Mouse (Mus musculus) intestine, embryonic 15.5 days (tissue): ENCODE measurements at regions not wholly inside any gene's neighbourhood (a gene's known extent, or its start where the extent isn't known, plus 50 kb on each side); places are given as distances from the start of the nearest gene placed in this dataset.

ENCODE experiments used
- ATAC-seq: fragments of 200-750 bp; cut with Nextera tagmentation; 2 replicates; pipeline ENCODE4 v1.8.0; 2017; ENCODE audit warnings: moderate TSS enrichment, moderate library complexity
- H3K27ac ChIP-seq: fragments of 300-500 bp; sonication (generic); 2 replicates; pipeline ENCODE4 v1.5.1; 2015; ENCODE audit warnings: mild to moderate bottlenecking, inconsistent platforms
- H3K27me3 ChIP-seq: fragments of 300-500 bp; sonication (generic); replicated peaks from 2 replicates; pipeline ENCODE4 v1.6.1; 2015; ENCODE audit warnings: inconsistent platforms
- H3K36me3 ChIP-seq: fragments of 300-500 bp; sonication (generic); 2 replicates; pipeline ENCODE4 v1.6.1; 2015; ENCODE audit warnings: inconsistent platforms
- H3K4me1 ChIP-seq: fragments of 300-500 bp; sonication (generic); replicated peaks from 2 replicates; pipeline ENCODE4 v1.6.1; 2015; ENCODE audit warnings: inconsistent platforms
- H3K4me2 ChIP-seq: fragments of 300-500 bp; sonication (generic); replicated peaks from 2 replicates; pipeline ENCODE4 v1.6.1; 2015; ENCODE audit warnings: mild to moderate bottlenecking, inconsistent platforms
- H3K4me3 ChIP-seq: fragments of 300-500 bp; sonication (generic); replicated peaks from 2 replicates; pipeline ENCODE4 v1.5.1; 2015; ENCODE audit warnings: inconsistent platforms
- H3K9ac ChIP-seq: fragments of 300-500 bp; sonication (generic); 2 replicates; pipeline ENCODE4 v1.6.1; 2015; ENCODE audit warnings: inconsistent platforms
- H3K9me3 ChIP-seq: fragments of 300-500 bp; sonication (generic); 2 replicates; pipeline ENCODE4 v1.6.1; 2016; ENCODE audit warnings: inconsistent platforms
- WGBS: fragments of 180-500 bp; shearing (Covaris S2); methylation state at CpG from one replicate; pipeline ENCODE4 v1.1.7; 2015; 5-methylcytosine and 5-hydroxymethylcytosine counted together

DNA sequence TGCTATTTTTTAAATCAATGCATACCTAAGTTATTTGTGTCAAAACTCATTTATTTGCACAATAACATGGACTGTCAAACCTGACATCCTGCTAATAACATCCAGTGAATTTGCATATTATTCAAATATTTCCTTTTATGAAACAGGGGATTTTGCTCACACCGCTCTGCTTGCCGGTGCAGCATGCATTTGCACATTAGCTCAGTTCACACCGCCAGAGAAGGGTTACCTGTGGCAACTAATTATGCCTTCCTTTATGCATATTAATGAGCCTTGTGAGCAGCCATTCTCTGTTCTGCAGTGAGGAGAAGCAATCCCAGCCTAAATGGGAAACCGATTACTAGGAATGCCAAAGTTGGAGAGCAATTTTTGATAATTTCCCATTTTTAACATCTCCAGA lies 141.9 kb downstream of the Arrdc4 start:
- no peaks in the 10 kb centered on the region for H3K27me3 ChIP-seq
- ATAC-seq: no peak
- no peaks in the 10 kb centered on the region for H3K9me3 ChIP-seq
- no peak overlapping the region for H3K27ac ChIP-seq
- H3K4me1 ChIP-seq: no peaks in the 10 kb centered on the region
- no peak overlapping the region for H3K4me2 ChIP-seq
- H3K9ac ChIP-seq: no peak overlapping the region
- H3K36me3 ChIP-seq: no peaks in the 10 kb centered on the region
- 80% methylated on average over 4 of the region's 4 CpGs for WGBS
- H3K4me3 ChIP-seq: no peak overlapping the region

DNA sequence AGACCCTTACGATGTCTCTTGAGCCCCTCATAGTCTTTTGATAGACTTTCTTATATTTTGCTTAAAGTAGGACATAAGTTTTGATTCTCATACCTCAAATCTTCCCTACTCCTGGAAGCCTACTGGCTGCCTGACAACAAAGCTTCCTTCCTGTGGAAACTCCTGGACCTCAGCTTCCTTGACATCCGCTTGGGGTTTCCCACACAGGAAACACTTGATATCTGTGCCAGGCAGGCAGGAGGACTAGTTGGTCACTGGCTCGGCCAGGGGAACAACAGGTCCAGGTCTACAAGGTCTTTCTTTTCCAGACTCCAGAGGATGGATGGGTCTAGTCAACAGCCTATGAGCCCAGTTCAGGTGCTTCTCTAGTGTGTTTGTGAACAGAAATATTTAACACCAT lies 142.8 kb downstream of the Arrdc4 start:
- Histone ChIP-seq H3K9ac (no peak overlapping the region), H3K27ac (no peak overlapping the region), H3K36me3 (no peaks in the 10 kb centered on the region), H3K9me3 (no peaks in the 10 kb centered on the region), H3K4me3 (no peak overlapping the region), H3K4me2 (no peak overlapping the region), H3K27me3 (no peaks in the 10 kb centered on the region), H3K4me1 (no peaks in the 10 kb centered on the region)
- 80% methylated on average over 3 of the region's 3 CpGs for WGBS
- no peak for ATAC-seq

DNA sequence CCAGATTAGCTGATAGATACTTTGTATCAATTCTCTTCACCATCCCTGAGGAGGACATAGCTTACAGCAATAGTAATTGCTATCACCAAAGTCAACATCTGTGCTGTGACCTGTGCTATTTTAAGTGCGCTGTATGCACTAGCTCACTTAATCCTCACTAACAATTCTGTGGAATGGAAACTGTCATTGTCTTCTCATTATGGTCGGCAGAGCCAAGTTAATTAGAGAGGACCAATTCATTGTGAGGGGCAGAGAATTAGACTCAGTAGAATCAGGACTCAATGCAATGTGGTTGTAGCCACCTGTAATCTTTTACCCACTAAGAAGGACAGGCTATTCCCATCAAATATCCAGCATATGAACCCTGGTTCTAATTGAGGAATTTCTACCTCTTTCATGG lies 145.3 kb downstream of the Arrdc4 start:
- WGBS: 78% methylated on average over 2 of the region's 2 CpGs
- ATAC-seq: no peak
- H3K4me3 ChIP-seq: no peak overlapping the region
- no peak overlapping the region for H3K4me2 ChIP-seq
- no peak overlapping the region for H3K9ac ChIP-seq
- H3K9me3 ChIP-seq: no peaks in the 10 kb centered on the region
- no peaks in the 10 kb centered on the region for H3K4me1 ChIP-seq
- no peaks in the 10 kb centered on the region for H3K27me3 ChIP-seq
- no peaks in the 10 kb centered on the region for H3K36me3 ChIP-seq
- H3K27ac ChIP-seq: no peak overlapping the region

DNA sequence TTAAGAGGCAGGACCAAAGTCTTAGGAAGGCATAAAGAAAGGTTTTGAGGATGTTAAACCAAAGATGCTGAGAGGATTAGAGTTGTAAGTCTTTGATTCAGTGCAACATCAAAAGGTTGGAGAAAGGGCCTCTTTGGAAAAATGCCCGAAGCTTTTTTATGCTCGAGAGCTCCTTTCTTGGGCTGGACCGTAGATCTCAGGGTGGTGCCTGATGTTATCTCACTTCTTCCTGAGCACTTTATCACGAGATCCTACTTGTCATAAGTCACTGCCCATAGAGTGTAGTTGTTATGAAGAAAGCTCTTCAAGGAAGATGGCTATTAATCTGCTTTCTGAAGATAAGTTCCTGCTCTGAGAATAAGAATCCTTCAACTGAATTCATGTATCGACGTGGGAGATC lies 147.0 kb downstream of the Arrdc4 start:
- WGBS: 69% methylated on average over 6 of the region's 6 CpGs
- H3K4me1 ChIP-seq: no peaks in the 10 kb centered on the region
- no peaks in the 10 kb centered on the region for H3K9me3 ChIP-seq
- ATAC-seq: no peak
- H3K27me3 ChIP-seq: no peaks in the 10 kb centered on the region
- no peak overlapping the region for H3K9ac ChIP-seq
- H3K4me3 ChIP-seq: no peak overlapping the region
- no peaks in the 10 kb centered on the region for H3K36me3 ChIP-seq
- no peak overlapping the region for H3K4me2 ChIP-seq
- no peak overlapping the region for H3K27ac ChIP-seq

DNA sequence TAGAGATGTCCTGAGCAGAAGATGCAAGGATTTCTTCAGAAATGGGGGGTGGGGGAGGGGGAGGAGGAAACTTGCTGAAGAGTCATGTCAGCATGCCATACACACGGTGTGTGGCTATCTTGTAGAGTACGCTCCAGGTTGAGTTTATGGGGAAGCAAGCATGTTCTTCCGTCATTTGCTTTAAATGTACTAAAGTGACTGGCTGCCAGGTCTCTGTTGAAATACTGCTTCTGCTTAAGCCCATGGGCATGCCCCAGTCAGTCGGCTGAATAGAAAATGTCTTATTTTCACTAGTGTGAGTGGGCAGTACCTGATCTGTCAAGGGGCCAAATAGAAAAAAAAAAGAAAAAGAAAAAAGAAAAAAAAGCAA lies 155.0 kb downstream of the Arrdc4 start:
- Histone ChIP-seq H3K27ac (no peak overlapping the region), H3K9me3 (no peaks in the 10 kb centered on the region), H3K36me3 (no peaks in the 10 kb centered on the region), H3K9ac (no peak overlapping the region), H3K4me1 (no peaks in the 10 kb centered on the region), H3K4me3 (no peak overlapping the region), H3K27me3 (no peaks in the 10 kb centered on the region), H3K4me2 (no peak overlapping the region)
- ATAC-seq: no peak
- 66% methylated on average over 4 of the region's 4 CpGs for WGBS

DNA sequence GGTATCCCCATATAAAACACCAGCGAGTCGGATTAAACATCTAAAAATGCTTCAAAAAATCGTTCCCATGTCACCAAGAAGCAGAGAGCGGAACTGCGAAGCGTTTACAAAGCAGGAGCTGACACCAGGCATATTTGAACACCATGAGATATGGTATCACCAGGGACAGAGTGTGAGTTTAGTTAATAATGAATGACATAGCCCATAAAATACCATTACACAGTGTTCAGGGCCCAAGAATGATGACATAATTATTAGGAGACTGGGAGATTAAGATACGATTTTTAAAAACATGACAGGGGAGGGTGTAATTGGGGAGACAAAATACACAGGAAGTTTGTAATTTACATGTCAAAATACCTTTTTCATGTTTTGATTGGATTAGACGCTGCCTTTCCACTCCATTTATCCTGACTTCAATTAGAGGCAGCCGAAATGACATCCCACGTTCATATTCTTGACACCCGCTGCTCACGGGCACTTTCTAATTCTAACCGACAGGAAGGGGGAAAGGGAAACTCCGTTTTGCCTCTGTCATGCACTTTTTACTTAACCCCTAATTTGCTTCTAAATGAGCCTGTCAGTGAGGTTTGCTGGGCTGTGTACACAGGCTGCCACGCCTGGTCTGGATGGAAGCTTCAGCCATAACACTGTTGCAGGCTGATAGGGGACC lies 155.6 kb downstream of the Arrdc4 start:
- WGBS: 52% methylated on average over 15 of the region's 15 CpGs
- ATAC-seq: no peak

DNA sequence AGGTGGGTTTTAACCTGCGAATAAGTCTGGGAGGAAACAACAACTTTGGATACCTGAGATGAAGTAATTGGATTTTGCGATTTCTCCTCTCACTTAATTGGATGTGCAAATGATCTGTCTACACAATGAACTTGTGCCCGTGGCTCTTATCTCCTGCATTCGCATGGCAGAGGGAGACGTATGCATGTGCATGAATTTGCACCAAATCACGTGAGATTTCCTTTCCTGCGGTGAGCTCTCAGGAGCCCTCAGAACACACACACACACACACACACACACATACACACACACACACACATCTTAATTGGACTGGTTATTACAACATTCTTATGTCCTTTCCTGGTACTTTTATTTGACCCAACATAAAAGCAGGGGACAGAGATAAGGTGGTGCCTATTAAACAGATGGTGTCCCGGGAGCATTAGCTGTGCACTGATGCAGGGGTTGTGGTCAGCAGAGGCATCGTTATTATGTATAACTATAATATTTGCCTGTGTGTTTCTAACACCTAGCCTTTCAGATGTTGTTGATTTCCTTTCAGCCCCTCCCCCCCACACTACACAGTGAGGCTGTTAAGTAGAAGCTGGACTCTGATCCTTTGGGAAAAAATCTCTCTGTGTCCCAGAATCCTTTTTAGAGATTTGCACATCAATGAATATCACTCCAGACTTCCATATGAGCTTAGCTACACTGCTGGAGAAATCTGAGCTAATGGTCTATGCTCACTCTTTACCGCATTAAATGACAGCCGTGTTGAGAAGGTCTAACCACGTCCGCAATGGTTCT lies 166.3 kb downstream of the Arrdc4 start:
- no peaks in the 10 kb centered on the region for H3K9me3 ChIP-seq
- WGBS: 86% methylated on average over 13 of the region's 13 CpGs
- H3K36me3 ChIP-seq: no peaks in the 10 kb centered on the region
- no peaks in the 10 kb centered on the region for H3K4me1 ChIP-seq
- no peak overlapping the region for H3K4me3 ChIP-seq
- H3K4me2 ChIP-seq: no peak overlapping the region
- no peak overlapping the region for H3K9ac ChIP-seq
- H3K27ac ChIP-seq: no peak overlapping the region
- no peaks in the 10 kb centered on the region; the same call in none of the 2 replicates for H3K27me3 ChIP-seq
- ATAC-seq: no peak

More for the DNA sequence above, 155.6 kb downstream of the Arrdc4 start:
- no peaks in the 10 kb centered on the region for H3K4me1 ChIP-seq
- no peaks in the 10 kb centered on the region for H3K27me3 ChIP-seq
- H3K27ac ChIP-seq: no peak overlapping the region
- no peak overlapping the region for H3K4me2 ChIP-seq
- no peak overlapping the region for H3K9ac ChIP-seq
- H3K4me3 ChIP-seq: no peak overlapping the region
- no peaks in the 10 kb centered on the region for H3K9me3 ChIP-seq
- H3K36me3 ChIP-seq: no peaks in the 10 kb centered on the region

DNA sequence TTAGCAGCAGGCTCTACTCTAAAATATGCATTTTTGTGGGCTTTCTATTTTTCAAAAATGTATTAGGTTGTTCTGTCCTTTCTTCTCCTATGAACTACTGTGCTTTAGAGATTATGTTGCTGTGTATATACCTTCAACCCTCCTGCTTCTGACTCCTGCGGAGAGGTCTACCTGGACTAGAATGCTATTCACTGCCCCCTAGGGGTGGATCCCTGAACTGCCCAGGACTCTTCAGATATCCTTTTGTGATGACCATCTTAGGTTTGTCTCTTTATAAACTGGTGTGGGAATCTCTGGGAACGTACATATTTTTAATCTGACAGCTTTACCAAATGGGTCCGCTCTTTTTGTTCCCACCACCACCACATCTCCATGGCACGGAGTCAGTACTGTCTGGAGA lies 168.4 kb downstream of the Arrdc4 start:
- H3K27ac ChIP-seq: no peak overlapping the region
- 47% methylated on average over 4 of the region's 4 CpGs for WGBS
- H3K27me3 ChIP-seq: no peaks in the 10 kb centered on the region; the same call in none of the 2 replicates
- no peaks in the 10 kb centered on the region for H3K9me3 ChIP-seq
- no peaks in the 10 kb centered on the region for H3K4me1 ChIP-seq
- no peak for ATAC-seq
- no peak overlapping the region for H3K9ac ChIP-seq
- no peaks in the 10 kb centered on the region for H3K36me3 ChIP-seq
- no peak overlapping the region for H3K4me2 ChIP-seq
- no peak overlapping the region for H3K4me3 ChIP-seq

DNA sequence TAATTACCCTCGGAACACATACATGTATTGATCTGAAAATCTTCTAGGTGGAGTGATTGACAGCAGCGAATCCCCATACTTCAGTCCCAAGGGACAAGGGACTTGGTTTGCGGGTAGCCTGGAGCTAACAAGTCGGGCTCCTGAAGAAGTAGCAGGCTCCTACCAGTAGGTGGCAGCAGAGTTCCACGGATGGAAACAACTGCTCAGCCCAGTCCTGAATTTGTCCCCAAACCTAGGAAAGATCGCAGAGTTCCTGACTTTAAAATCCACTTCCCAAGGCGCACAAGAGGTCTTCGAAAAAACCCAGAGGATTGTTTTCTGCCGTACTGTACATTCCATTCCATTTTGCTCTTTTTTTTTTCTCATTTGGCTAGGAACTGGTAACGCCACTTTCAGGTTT lies 169.4 kb downstream of the Arrdc4 start:
- ATAC-seq: peak; percentile 85
- Histone ChIP-seq H3K4me2 (peak overlapping the region; percentile 53), H3K27me3 (no peaks in the 10 kb centered on the region; the same call in none of the 2 replicates), H3K27ac (no peak overlapping the region), H3K9me3 (no peaks in the 10 kb centered on the region), H3K9ac (no peak overlapping the region), H3K4me3 (peak overlapping the region; percentile 23), H3K36me3 (no peaks in the 10 kb centered on the region), H3K4me1 (no peaks in the 10 kb centered on the region)
- WGBS: 11% methylated on average over 10 of the region's 10 CpGs

DNA sequence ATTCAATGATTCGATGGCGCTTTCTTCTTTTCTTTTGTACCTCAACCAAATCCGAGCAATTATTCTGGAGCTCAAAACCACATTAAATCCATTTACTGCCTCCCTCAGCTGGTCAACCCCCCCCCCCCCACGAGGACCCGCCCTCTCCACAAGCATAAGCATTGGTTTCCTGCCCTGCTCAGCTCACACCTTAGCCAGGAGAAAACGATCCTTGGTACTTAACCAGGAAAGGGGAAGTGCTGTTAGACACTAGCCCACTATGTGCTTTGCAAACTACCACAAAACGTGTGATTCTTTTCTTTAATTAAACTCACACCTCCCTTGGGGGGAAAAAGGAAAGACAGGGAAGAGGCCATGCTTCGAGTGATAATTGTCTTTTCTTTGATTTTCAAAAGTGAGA lies 169.8 kb downstream of the Arrdc4 start:
- Histone ChIP-seq H3K27me3 (no peaks in the 10 kb centered on the region; the same call in none of the 2 replicates), H3K4me2 (no peak overlapping the region), H3K9me3 (no peaks in the 10 kb centered on the region), H3K27ac (no peak overlapping the region), H3K9ac (no peak overlapping the region), H3K4me3 (no peak overlapping the region), H3K36me3 (no peaks in the 10 kb centered on the region), H3K4me1 (no peaks in the 10 kb centered on the region)
- ATAC-seq: no peak
- WGBS: 49% methylated on average over 8 of the region's 8 CpGs

DNA sequence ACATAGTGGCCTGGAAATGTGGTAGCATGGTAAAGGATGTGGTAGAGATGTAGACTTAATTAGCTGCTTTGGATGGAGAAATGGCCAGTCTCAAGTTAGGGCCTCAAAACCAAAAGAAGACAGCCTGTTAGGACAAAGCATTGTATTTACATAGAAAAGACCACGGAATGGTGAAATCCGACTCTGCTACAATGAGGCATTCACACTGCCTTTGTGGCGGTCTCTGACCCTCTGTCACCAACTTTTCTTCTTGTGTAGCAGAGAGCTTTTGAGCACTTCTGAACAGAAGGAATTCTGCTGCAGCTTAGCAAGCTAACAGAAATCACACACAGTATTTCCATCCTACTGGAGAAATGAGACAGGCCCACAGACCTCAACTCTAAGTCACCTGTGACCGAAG lies 177.7 kb downstream of the Arrdc4 start:
- no peak overlapping the region for H3K9ac ChIP-seq
- ATAC-seq: no peak
- no peak overlapping the region for H3K4me3 ChIP-seq
- no peaks in the 10 kb centered on the region for H3K36me3 ChIP-seq
- no peak overlapping the region for H3K27ac ChIP-seq
- 44% methylated on average over 4 of the region's 4 CpGs for WGBS
- no peak overlapping the region for H3K4me2 ChIP-seq
- H3K9me3 ChIP-seq: no peaks in the 10 kb centered on the region
- H3K4me1 ChIP-seq: no peaks in the 10 kb centered on the region
- H3K27me3 ChIP-seq: no peaks in the 10 kb centered on the region

DNA sequence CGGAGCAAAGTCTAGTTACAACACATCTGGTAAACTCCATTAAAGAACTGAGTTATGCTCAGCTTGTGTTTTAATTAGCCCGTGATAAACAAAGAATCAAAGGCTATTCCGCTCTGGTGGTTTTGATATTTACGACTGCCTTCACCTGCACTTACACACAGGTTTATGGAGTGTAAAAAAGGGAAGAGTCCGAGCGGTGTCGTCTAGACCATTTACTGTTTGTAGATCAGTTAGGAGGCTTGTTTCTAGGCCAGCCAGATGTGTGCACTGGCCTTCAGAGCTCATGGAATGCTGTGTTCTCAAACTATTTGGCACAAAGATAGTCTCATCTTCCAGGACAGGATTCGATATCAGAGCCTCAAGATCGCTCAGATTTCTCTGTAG lies 180.9 kb downstream of the Arrdc4 start:
- Histone ChIP-seq H3K27me3 (no peaks in the 10 kb centered on the region), H3K36me3 (no peaks in the 10 kb centered on the region), H3K9me3 (no peaks in the 10 kb centered on the region), H3K4me2 (no peak overlapping the region), H3K4me3 (no peak overlapping the region), H3K9ac (no peak overlapping the region), H3K27ac (no peak overlapping the region), H3K4me1 (no peaks in the 10 kb centered on the region)
- no peak for ATAC-seq
- 64% methylated on average over 9 of the region's 9 CpGs for WGBS
